Mouse (Mus musculus): ENCODE data around the gene Plp2. TPM values are rescaled to one million over a fixed set of nuclear protein-coding genes. Genes with fewer than 3 reads are reported as not detected.

Plp2 gene
- polyA plus RNA-seq, 1 experiment = 29.3 TPM

DNA sequence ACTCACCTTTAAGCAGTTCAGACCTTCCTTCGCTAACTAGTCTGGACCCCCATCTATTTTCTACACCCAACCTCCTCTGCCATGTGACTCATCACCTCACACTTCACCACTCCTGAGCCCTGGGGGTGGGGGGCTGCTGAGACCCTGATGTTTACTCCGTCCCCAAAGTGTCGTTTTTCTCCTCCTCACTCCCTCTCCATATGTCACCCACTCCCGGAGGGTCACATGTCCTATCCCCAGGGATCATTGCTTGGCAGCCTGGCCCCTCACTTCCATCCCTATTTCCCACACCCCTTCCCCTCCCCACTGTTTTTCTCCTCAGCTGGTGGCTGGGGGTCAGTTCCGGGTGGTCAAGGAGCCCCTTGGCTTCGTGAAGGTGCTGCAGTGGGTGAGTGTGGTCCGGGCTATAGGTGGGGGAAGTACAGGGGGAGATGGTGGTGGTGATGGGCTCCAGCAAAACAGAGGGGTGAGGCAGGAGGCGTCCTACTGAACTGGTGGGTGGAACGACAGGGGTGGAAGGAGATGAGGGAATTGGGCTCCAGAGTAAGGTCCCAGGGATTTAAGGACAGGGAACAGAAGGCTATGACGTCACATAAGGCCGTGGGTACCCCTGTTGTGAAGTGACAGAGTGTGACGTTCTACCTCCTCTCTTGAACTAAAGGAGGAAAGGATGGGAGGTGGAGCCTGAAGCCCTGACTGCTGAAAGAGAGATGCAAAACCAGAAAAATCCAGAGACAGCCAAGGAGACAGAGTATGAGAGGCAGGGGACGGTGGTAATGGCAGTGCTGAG is 31.5 kb downstream of the Plp2 start:
- Histone ChIP-seq H3K9me3 (no peaks in the 10 kb centered on the region), H3K27me3 (replicated peaks) (peaks cover 59% of the 10 kb centered on the region)
- TF ChIP-seq FLI1 (IDR thresholded peaks at IDR 0.05; ENCODE audit: low read length) (no peak), GATA1 (IDR thresholded peaks at IDR 0.05; ENCODE audit: borderline replicate concordance, low read length) (no peak)

DNA sequence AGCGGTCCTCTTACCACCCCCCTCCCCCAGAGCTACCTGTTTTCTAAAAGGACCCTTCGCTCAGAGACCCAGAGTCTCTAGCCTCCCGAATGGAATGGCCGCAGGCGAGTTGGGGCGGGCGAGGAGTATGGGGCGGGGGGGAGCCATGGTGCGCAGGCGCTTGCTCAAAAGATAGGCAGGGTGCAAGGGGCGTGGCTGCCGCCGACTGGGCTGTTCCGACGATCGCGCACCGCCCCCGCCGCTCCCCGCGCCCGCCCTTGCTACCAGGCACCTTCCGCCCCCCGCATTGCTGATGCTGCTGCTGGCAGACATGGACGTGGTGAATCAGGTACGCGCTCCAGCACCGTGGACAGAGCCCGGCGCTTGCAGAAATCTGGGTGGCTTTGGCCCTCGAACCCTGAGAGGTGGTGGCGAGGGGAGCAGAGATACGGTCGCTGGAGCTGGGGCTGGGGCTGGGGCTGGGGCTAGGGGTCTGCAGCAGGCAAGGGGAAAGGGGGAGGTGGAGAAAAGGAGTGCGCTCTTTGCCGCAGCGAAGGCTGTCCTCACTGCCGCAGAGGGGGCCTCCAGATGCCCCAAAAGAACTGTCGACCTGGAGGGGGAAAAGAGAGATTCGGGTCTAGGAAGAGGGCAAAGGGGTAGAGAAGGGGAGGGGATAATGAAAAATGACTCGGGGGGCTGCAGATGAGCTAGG is 32.6 kb downstream of the Plp2 start, which contains the start of gene Syp:
TSS of gene Syp (plus strand) at position 71 of the 691 bp plus-strand sequence.
- Histone ChIP-seq H3K27me3 (replicated peaks) (peaks cover 55% of the 10 kb centered on the region), H3K4me1 (peaks cover 18% of the 10 kb centered on the region; the same call in 1 of the 2 replicates), H3K4me3 (replicated peaks) (peak within 1 kb of the TSS; percentile 82), H3K9me3 (no peaks in the 10 kb centered on the region), H3K36me3 (replicated peaks; ENCODE audit: low read length) (no peaks in the 10 kb centered on the region)
- TF ChIP-seq FLI1 (IDR thresholded peaks at IDR 0.05; ENCODE audit: low read length) = no peak
- TF ChIP-seq GATA1 (IDR thresholded peaks at IDR 0.05; ENCODE audit: borderline replicate concordance, low read length) = no peak

More for the DNA sequence above, 31.5 kb downstream of the Plp2 start:
- Histone ChIP-seq H3K4me3 (replicated peaks) (no peak overlapping the region), H3K4me1 (peaks cover 18% of the 10 kb centered on the region; the same call in 1 of the 2 replicates), H3K36me3 (replicated peaks; ENCODE audit: low read length) (no peaks in the 10 kb centered on the region)

DNA sequence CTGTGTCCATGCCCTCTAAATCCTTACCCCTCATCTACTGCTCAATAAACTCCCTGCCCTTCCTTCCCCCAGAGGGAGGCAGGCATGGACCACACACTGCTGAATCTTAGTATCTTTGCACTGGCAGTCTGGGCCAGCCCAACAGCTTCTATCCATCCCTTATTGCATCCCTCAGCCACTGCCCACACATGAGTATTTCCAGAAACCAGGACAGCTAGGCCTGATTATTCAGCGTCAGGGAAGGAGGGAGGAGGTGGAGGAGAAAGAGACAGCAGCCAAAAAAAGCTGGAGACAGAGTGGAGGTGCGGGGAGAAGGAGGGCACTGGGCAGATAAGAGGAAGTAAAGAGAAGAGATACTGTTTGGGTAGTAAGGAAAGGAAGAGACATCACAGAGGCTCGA is 36.1 kb downstream of the Plp2 start:
- H3K27me3 ChIP-seq (replicated peaks) = peaks cover 36% of the 10 kb centered on the region
- TF ChIP-seq GATA1 (IDR thresholded peaks at IDR 0.05; ENCODE audit: borderline replicate concordance, low read length) (no peak), FLI1 (IDR thresholded peaks at IDR 0.05; ENCODE audit: low read length) (no peak)
- H3K4me3 ChIP-seq (replicated peaks) = no peak overlapping the region
- peaks cover 14% of the 10 kb centered on the region; the same call in 1 of the 2 replicates for H3K4me1 ChIP-seq
- H3K9me3 ChIP-seq = 0 out of 2 replicates have a peak, but pooled peaks cover 2% of the 10 kb centered on the region
- H3K36me3 ChIP-seq (replicated peaks; ENCODE audit: low read length) = no peaks in the 10 kb centered on the region

DNA sequence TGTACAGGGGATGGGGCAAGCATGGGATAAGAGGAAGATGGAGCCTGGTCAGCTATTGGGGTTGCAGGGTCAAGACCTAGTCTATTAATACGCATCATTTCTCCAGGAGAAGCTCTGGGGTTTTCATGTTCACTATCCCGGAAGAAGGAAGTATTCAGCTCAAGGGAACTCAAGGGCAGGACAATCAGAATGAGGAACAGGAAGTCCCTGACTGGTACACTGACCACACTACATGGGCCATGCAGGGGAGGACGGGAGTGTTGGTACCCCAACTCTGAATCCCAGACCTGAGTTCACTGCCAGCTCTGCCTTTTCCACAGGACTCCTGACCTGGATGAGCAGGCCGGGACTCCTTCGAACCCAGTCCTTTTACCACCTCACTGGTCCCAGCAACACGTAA is 38.6 kb downstream of the Plp2 start:
- TF ChIP-seq FLI1 (IDR thresholded peaks at IDR 0.05; ENCODE audit: low read length) (no peak), GATA1 (IDR thresholded peaks at IDR 0.05; ENCODE audit: borderline replicate concordance, low read length) (no peak)
- Histone ChIP-seq H3K27me3 (replicated peaks) (peaks cover 24% of the 10 kb centered on the region), H3K4me1 (no peaks in the 10 kb centered on the region), H3K9me3 (0 out of 2 replicates have a peak, but pooled peaks cover 2% of the 10 kb centered on the region), H3K4me3 (replicated peaks) (no peak overlapping the region), H3K36me3 (replicated peaks; ENCODE audit: low read length) (no peaks in the 10 kb centered on the region)

Other genes starting within 250 kb of the Plp2 start
- gene Foxp3, start 97.7 kb downstream of the Plp2 start, polyA plus RNA-seq (2012; ENCODE audit: insufficient read depth, low replicate concordance) = 3.1 TPM in 1 of 2 replicates, not detected in the other
- gene Ppp1r3f, start 97.1 kb downstream of the Plp2 start, polyA plus RNA-seq (2012; ENCODE audit: insufficient read depth, low replicate concordance) = 0.54 and 1.3 TPM in 2 replicates
- gene Ccdc22, start 65.9 kb downstream of the Plp2 start, polyA plus RNA-seq (2012; ENCODE audit: insufficient read depth, low replicate concordance) = 19.9 and 25.1 TPM in 2 replicates
- 0.03 TPM in 1 of 2 replicates, not detected in the other for gene Cacna1f, start 64.3 kb downstream of the Plp2 start, polyA plus RNA-seq (2012; ENCODE audit: insufficient read depth, low replicate concordance)
- gene Syp, start 32.9 kb downstream of the Plp2 start, polyA plus RNA-seq (2012; ENCODE audit: insufficient read depth, low replicate concordance) = 1.4 TPM in 1 of 2 replicates, not detected in the other
- 3.0 and 5.9 TPM in 2 replicates for gene Prickle3, start 14.1 kb downstream of the Plp2 start, polyA plus RNA-seq (2012; ENCODE audit: insufficient read depth, low replicate concordance)
- gene Magix, start 9.9 kb upstream of the Plp2 start, polyA plus RNA-seq (2012; ENCODE audit: insufficient read depth, low replicate concordance) = not detected in 2 replicates
- gene Gpkow, start 25.7 kb upstream of the Plp2 start, polyA plus RNA-seq (2012; ENCODE audit: insufficient read depth, low replicate concordance) = 2.4 TPM in 1 of 2 replicates, not detected in the other
- 8.7 and 24.6 TPM in 2 replicates for gene Wdr45, start 42.9 kb upstream of the Plp2 start, polyA plus RNA-seq (2012; ENCODE audit: insufficient read depth, low replicate concordance)
- 12.9 TPM in 1 of 2 replicates, not detected in the other for gene Gm45208, start 50.9 kb upstream of the Plp2 start, polyA plus RNA-seq (2012; ENCODE audit: insufficient read depth, low replicate concordance)
- 28.2 and 91.3 TPM in 2 replicates for gene Praf2, start 57.0 kb upstream of the Plp2 start, polyA plus RNA-seq (2012; ENCODE audit: insufficient read depth, low replicate concordance)
- gene Ccdc120, start 79.5 kb upstream of the Plp2 start, polyA plus RNA-seq (2012; ENCODE audit: insufficient read depth, low replicate concordance) = 8.5 and 31.6 TPM in 2 replicates
- 17.5 and 17.8 TPM in 2 replicates for gene Tfe3, start 91.2 kb upstream of the Plp2 start, polyA plus RNA-seq (2012; ENCODE audit: insufficient read depth, low replicate concordance)
- 7.5 and 16.3 TPM in 2 replicates for gene Gripap1, start 118.4 kb upstream of the Plp2 start, polyA plus RNA-seq (2012; ENCODE audit: insufficient read depth, low replicate concordance)
- gene Kcnd1, start 150.9 kb upstream of the Plp2 start, polyA plus RNA-seq (2012; ENCODE audit: insufficient read depth, low replicate concordance) = 0.15 TPM in 1 of 2 replicates, not detected in the other
- gene Otud5, start 170.0 kb upstream of the Plp2 start, polyA plus RNA-seq (2012; ENCODE audit: insufficient read depth, low replicate concordance) = 89.2 and 180 TPM in 2 replicates
- 177 and 348 TPM in 2 replicates for gene Pim2, start 206.9 kb upstream of the Plp2 start, polyA plus RNA-seq (2012; ENCODE audit: insufficient read depth, low replicate concordance)
- gene Slc35a2, start 212.6 kb upstream of the Plp2 start, polyA plus RNA-seq (2012; ENCODE audit: insufficient read depth, low replicate concordance) = 99.5 and 147 TPM in 2 replicates
- gene Pqbp1, start 227.9 kb upstream of the Plp2 start, polyA plus RNA-seq (2012; ENCODE audit: insufficient read depth, low replicate concordance) = 135 and 223 TPM in 2 replicates
- 139 and 161 TPM in 2 replicates for gene Timm17b, start 228.0 kb upstream of the Plp2 start, polyA plus RNA-seq (2012; ENCODE audit: insufficient read depth, low replicate concordance)
- gene Gm10491, start 236.4 kb upstream of the Plp2 start, polyA plus RNA-seq (2012; ENCODE audit: insufficient read depth, low replicate concordance) = not detected in 2 replicates
- not detected in 2 replicates for gene Gm10490, start 238.2 kb upstream of the Plp2 start, polyA plus RNA-seq (2012; ENCODE audit: insufficient read depth, low replicate concordance)
- 1.4 and 3.8 TPM in 2 replicates for gene Pcsk1n, start 248.4 kb upstream of the Plp2 start, polyA plus RNA-seq (2012; ENCODE audit: insufficient read depth, low replicate concordance)